Mouse (Mus musculus): Measurements from ENCODE around the gene Esam.

Esam gene

GRCm38 (mm10) chr9:37556366-37556765 is 28.5 kb downstream of the Esam start:
- no peak for DNase-seq

DNA sequence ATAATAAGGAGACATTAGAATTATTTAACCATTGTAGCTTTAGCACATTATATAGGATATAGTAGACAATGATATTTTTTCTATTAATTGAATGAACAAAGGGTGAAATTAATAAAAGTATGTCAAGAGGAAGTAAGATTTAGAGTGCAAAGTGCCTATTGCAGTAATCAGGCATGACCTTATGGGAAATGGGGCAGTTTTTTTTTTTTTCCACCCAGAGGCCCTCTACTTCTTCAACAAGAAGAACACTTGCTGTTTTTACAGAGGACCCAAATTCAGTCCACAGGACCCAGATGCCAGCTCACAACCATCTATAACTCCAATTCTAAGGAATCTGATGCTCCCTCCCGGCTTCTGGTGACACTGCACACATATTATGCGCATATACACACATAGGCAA is 32.7 kb downstream of the Esam start:
- DNase-seq: no peak

- no peak for DNase-seq
Observed at GRCm38 (mm10) chr9:37563805-37564204, 35.9 kb downstream of the Esam start.

DNA sequence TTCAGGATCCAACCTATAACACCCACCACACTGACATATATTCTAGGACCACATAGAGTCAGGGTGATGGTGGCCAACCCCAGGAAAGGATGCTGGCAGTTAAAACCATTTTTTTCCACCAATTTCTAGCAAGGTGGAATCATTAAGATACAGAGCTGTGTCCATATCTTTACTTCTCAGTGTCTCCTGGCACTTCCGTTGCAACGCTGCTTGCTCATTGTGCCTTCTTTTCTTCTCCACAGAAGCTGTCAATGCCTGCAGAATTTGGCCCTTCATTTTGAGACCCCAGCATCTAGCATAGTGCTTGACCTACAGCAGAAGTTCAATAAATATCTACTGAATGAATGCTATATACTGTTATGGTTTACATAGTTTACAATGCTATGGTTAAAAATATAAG is 39.1 kb downstream of the Esam start:
- DNase-seq: no peak

DNA sequence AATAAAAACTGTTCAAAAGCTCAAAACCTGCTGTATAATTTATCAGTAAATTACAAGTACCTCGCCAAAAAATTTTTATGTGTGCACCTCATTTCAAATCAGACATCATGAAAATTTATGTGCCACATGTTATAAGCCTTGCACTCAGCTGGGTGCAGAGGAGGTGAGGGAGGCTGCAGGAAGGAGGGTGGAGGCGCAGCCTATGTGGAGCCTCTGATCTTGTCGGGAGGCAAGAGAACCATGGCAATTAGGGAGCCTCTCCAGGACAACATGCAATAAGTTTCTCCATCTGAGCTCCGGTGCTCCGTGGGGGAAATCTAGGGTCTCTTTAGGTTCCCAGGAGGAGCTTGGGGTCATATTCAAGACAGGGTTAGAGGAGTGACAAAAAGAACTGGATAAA is 39.6 kb downstream of the Esam start:
- DNase-seq: no peak

GRCm38 (mm10) chr9:37567892-37568604 is 40.2 kb downstream of the Esam start:
- no peak for DNase-seq

DNA sequence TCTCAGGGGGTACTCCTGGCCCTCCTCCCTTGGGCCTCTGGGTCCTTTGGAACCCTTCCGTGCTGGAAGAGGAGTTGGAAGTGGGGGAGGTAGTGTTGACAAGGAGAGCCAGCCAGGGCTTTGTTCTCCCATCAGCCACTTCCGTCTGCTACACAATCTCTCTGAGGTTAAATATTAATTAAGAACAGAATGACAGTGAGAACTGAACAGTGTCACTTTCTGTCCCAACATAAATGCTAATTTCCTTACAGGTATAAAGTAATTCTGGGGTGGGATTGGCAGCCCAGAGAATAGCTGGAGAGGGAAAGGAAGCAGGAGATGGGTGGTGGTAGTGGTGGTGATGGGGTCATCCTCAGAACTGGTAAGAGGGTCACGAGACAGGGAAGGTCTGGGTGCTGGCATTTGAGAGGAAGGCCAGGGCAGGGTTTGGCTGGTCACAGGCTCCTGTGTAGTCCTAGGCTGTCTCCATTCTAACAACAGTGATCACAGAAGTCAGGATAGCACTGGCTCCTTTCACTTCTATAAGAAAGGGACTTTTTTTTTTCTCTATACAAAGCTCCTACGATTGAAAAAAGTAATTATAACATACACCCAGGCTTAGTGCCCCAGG is 40.8 kb downstream of the Esam start:
- DNase-seq: no peak

DNA sequence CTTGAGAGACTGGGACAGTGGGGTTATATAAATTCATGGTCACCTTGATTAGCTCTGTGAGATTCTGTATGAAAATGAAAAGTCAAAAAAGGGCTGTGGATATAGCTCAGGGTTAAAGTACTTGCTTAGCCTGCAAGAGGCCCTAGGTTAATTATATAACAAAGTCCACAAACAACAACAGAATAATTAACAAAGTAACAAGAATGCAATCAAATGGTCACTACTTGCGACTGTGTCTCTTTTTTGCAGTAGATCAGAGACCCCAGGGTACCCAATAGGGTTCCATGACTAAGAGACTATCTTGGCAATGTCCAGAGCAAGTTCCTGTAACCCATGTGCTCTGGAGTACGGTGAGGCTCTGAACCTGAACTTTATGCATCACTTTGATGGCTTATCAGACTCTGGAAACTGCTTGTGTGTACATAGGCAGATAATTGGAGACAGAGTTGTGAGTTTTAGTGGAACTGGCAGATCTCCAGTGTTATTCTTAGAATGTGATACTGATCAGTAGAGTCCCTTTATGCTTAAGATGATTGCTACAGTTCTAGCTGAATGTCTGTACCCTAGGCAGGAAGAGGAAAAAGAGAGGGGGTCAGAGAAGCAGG is 41.5 kb downstream of the Esam start:
- DNase-seq: no peak

DNA sequence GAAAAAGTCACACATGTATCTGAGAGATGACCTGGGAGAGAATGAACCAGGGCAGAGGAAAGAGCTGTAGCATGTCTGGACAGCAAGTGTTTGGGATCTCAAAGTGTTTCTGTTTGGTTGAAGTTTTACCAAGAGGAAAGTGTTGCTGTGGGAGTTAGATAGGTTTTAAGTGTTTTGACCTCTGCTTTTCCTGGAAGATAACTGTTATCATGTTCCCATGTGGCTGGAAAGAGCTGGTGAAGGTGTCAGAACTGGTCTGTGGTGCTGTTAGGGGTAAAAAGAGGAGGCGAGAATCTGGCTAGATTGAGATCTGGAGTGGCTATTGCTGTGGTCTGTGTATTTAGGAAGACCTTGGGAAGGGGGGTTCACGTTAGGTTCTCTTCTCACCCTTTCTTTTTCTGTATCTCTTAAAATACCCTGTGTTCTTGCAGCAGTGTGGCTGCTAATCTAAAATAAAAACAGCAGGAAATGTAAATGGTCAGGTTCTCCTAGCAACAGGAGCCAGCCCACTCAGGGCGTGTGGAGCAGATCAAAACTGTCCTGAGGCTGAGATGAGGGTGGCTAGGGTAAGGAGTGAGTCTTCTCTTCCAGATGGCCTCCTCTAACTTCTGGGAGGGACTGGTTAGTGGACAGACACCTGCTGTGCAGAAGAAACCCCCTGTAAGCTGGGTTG is 44.5 kb downstream of the Esam start:
- DNase-seq: no peak

DNA sequence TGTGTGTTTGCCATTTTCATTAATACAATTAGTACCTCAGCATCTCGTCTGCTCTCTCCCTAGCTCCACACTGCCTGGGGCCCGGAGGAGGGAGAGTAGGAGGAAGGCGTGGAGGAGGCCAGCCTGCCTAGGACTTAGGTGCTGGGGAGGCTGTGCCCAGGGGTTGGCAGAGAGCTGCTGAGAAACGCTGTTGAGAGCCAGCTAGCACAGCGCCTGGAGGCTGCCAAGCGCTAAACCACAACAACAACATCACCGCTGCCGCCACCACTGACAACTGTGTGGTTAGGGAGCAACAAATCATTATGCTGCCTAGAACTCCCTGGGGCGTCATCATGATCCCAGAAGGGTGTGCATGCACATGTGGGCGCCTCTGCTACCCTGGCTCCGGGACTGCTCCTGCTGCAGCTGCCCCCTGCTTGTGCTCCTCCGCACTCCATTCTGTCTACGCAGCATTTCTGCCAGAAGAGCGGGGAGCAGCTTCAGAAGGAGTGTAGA is 48.6 kb downstream of the Esam start:
- no peak for DNase-seq

- no peak for DNase-seq
Observed at GRCm38 (mm10) chr9:37583594-37583993, 55.7 kb downstream of the Esam start.

DNA sequence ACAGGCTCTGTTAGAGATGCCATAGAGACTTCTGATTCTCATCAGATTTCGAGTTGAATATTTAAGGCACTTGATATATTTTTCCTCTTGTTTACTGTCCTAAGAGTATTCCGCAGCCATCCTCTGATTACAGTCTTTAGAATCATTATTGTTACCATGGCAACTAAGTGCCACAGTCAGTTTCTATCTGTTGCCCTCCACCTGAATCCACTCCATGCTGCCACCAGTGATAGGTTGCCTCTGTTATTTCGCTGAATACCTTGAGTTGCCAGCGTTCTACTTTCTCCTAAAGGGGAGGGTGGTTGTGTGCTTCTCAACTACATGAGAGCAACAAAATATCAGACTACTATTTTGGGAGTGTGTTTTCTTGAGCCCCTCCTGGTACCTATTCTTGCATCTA is 58.8 kb downstream of the Esam start:
- no peak for DNase-seq
